Mouse (Mus musculus): ENCODE measurements around the gene Dennd1a. TPM values are rescaled to one million over a fixed set of nuclear protein-coding genes. Genes with fewer than 3 reads are reported as not detected.
A peak's percentile ranks its signal among the peaks of the same experiment; 100 is the strongest.

The Dennd1a gene
- total RNA-seq, 2 experiments from 2014 or later = 21.9 to 25.0 TPM

- intact Hi-C loops (cut with DNase I) = no loop called here
Measured at GRCm38 (mm10) chr2:37842151-37842569, 445.0 kb downstream of the Dennd1a start.

GRCm38 (mm10) chr2:37839922-37840321 is 447.3 kb downstream of the Dennd1a start:
- DNase-seq = no peak
- intact Hi-C loops (cut with DNase I) = no loop called here

More at GRCm38 (mm10) chr2:37842151-37842569, 445.0 kb downstream of the Dennd1a start:
- DNase-seq = no peak

- no peak for DNase-seq
- intact Hi-C loops (cut with DNase I) = no loop called here
Measured at GRCm38 (mm10) chr2:37838202-37838984, 448.8 kb downstream of the Dennd1a start.

GRCm38 (mm10) chr2:37837542-37837941 is 449.6 kb downstream of the Dennd1a start:
- intact Hi-C loops (cut with DNase I) = no loop called here
- DNase-seq = no peak

- intact Hi-C loops (cut with DNase I) = no loop called here
- no peak for DNase-seq
Measured at GRCm38 (mm10) chr2:37836926-37837325, 450.3 kb downstream of the Dennd1a start.

- DNase-seq = no peak
- intact Hi-C loops (cut with DNase I) = no loop called here
Measured at GRCm38 (mm10) chr2:37832253-37832652, 454.9 kb downstream of the Dennd1a start.

- no peak for DNase-seq
- intact Hi-C loops (cut with DNase I) = no loop called here
Measured at GRCm38 (mm10) chr2:37829758-37830275, 457.4 kb downstream of the Dennd1a start.

GRCm38 (mm10) chr2:37823826-37824225 is 463.4 kb downstream of the Dennd1a start:
- intact Hi-C loops (cut with DNase I) = no loop called here
- no peak for DNase-seq

GRCm38 (mm10) chr2:37822122-37822521 is 465.1 kb downstream of the Dennd1a start:
- DNase-seq = no peak
- intact Hi-C loops (cut with DNase I) = no loop called here

- DNase-seq = no peak
- intact Hi-C loops (cut with DNase I) = loop anchor here (10.0 kb wide), 2 partner anchors 775 to 835 kb away; no protein-coding TSS in a partner anchor
Measured at GRCm38 (mm10) chr2:37819526-37820152, 467.6 kb downstream of the Dennd1a start.

- DNase-seq = no peak
- intact Hi-C loops (cut with DNase I) = loop anchor here (10.0 kb wide), 2 partner anchors 776 to 836 kb away; no protein-coding TSS in a partner anchor
Measured at GRCm38 (mm10) chr2:37818761-37819525, 468.2 kb downstream of the Dennd1a start.

GRCm38 (mm10) chr2:37815676-37816075 is 471.5 kb downstream of the Dennd1a start:
- DNase-seq = peak; percentile 71 to 86
- intact Hi-C loops (cut with DNase I) = loop anchor here (1.0 to 10.0 kb wide), 3 partner anchors 562 to 839 kb away; no protein-coding TSS in a partner anchor

- intact Hi-C loops (cut with DNase I) = loop anchor here (1.0 to 10.0 kb wide), 3 partner anchors 562 to 840 kb away; no protein-coding TSS in a partner anchor
- DNase-seq = no peak
Measured at GRCm38 (mm10) chr2:37814820-37815361, 472.3 kb downstream of the Dennd1a start.

GRCm38 (mm10) chr2:37812401-37812800 is 474.8 kb downstream of the Dennd1a start:
- intact Hi-C loops (cut with DNase I) = loop anchor here (10.0 kb wide), 2 partner anchors 782 to 842 kb away; no protein-coding TSS in a partner anchor

GRCm38 (mm10) chr2:37811682-37812081 is 475.5 kb downstream of the Dennd1a start:
- intact Hi-C loops (cut with DNase I) = loop anchor here (10.0 kb wide), 2 partner anchors 783 to 843 kb away; no protein-coding TSS in a partner anchor
- peak; percentile 25 to 31 for DNase-seq

More at GRCm38 (mm10) chr2:37812401-37812800, 474.8 kb downstream of the Dennd1a start:
- DNase-seq = no peak

GRCm38 (mm10) chr2:37802610-37803212 is 484.5 kb downstream of the Dennd1a start:
- intact Hi-C loops (cut with DNase I) = loop anchor here (2.0 kb wide), 1 partner anchor 28 kb away; no protein-coding TSS in a partner anchor
- DNase-seq = peak; percentile 71 to 80

- intact Hi-C loops (cut with DNase I) = loop anchor here (2.0 kb wide), 1 partner anchor 27 kb away; no protein-coding TSS in a partner anchor
- DNase-seq = no peak
Measured at GRCm38 (mm10) chr2:37801687-37802086, 485.5 kb downstream of the Dennd1a start.

- peak in 1 of 2 experiments; percentile 22 for DNase-seq
- intact Hi-C loops (cut with DNase I) = no loop called here
Measured at GRCm38 (mm10) chr2:37799137-37799536, 488.1 kb downstream of the Dennd1a start.

- no peak for DNase-seq
- intact Hi-C loops (cut with DNase I) = no loop called here
Measured at GRCm38 (mm10) chr2:37797046-37797445, 490.1 kb downstream of the Dennd1a start.

Measured in heart, postnatal 14 days (tissue).